Comparison of ENCODE assay signal across 28 mouse cellular contexts in genomic region chr13:9113735-9114134, GRCm38 (mm10). TPM values are rescaled to one million over a fixed set of nuclear protein-coding genes. Genes with fewer than 3 reads are reported as not detected.
DNase-seq lines count a peak whose midpoint lies in the region; ATAC-seq and TF ChIP-seq lines count a peak whose summit lies in the region.
"Had no signal": no experiment of that assay in that cellular context is flagged by ENCODE, and none has a peak within 500 bp of the region (broad histone marks: within the 10 kb centered on the region; RNA-seq: fewer than 3 reads in every experiment).

No protein-coding gene starts in this region.

- no peak overlapping the region for H3K4me3 ChIP-seq in intestine, postnatal 0 days (ENCODE audit: low read depth, low read length)
- no peak overlapping the region for H3K4me3 ChIP-seq in intestine, embryonic 16.5 days (ENCODE audit: low read length)
- H3K4me3 ChIP-seq in hindbrain, postnatal 0 days (ENCODE audit: low read length) = no peak overlapping the region
- H3K4me3 ChIP-seq: embryonic facial prominence, embryonic 10.5 days; embryonic facial prominence, embryonic 13.5 days; erythroblast, embryonic 14.5 days; forebrain, embryonic 12.5 days; forebrain, embryonic 15.5 days; heart, adult 2 months; heart, embryonic 10.5 days; heart, embryonic 13.5 days had no signal

- H3K36me3 ChIP-seq in intestine, postnatal 0 days (ENCODE audit: control insufficient read depth, insufficient read depth) = 0 out of 2 replicates have a peak, but pooled peaks cover 1% of the 10 kb centered on the region
- H3K36me3 ChIP-seq in intestine, embryonic 16.5 days (ENCODE audit: control insufficient read depth, insufficient read depth, low read length) = peaks cover 2% of the 10 kb centered on the region; the same call in 1 of the 2 replicates
- no peaks in the 10 kb centered on the region for H3K36me3 ChIP-seq in hindbrain, postnatal 0 days (ENCODE audit: insufficient read depth, low read length)
- H3K36me3 ChIP-seq: embryonic facial prominence, embryonic 13.5 days; forebrain, embryonic 12.5 days; forebrain, embryonic 15.5 days had no signal

- no peak overlapping the region for H3K4me2 ChIP-seq in intestine, postnatal 0 days (replicated peaks; ENCODE audit: low read depth)
- H3K4me2 ChIP-seq in intestine, embryonic 16.5 days (ENCODE audit: low read depth, low read length) = no peak overlapping the region
- no peak overlapping the region for H3K4me2 ChIP-seq in hindbrain, postnatal 0 days (ENCODE audit: low read depth, low read length)
- H3K4me2 ChIP-seq: embryonic facial prominence, embryonic 13.5 days; forebrain, embryonic 12.5 days; forebrain, embryonic 15.5 days; heart, embryonic 13.5 days; hindbrain, embryonic 14.5 days had no signal

- DNase-seq in 416B (ENCODE audit: low read depth) = peak; percentile 32
- DNase-seq in spleen, postnatal 36 days (ENCODE audit: low spot score in 2 of 2) = no peak
- no peak for DNase-seq in hindbrain, postnatal 0 days (ENCODE audit: low spot score)
- DNase-seq: adrenal gland, adult 8-10 months; adrenal gland, postnatal 25 days; cerebellum, adult 11-12 months; cerebellum, adult 8-10 months; cerebellum, postnatal 10 days; cerebellum, postnatal 36 days; embryo, embryonic 11 days; gastrocnemius, postnatal 10 days; gastrocnemius, postnatal 36 days; heart, adult 2 months; heart, postnatal 14 days; heart, postnatal 4 days had no signal

- no peak for TF ChIP-seq CTCF in intestine, postnatal 0 days (IDR thresholded peaks at IDR 0.05; ENCODE audit: low read depth)
- no peak for TF ChIP-seq CTCF in hindbrain, postnatal 0 days (IDR thresholded peaks at IDR 0.05; ENCODE audit: low read depth)

- WGBS in intestine, postnatal 0 days = 73% methylated on average over 3 of the region's 3 CpGs
- WGBS in intestine, embryonic 16.5 days = 89% methylated on average over 3 of the region's 3 CpGs
- WGBS in hindbrain, postnatal 0 days = 93% methylated on average over 3 of the region's 3 CpGs

- H3K9me3 ChIP-seq in intestine, postnatal 0 days (ENCODE audit: control insufficient read depth) = no peaks in the 10 kb centered on the region
- no peaks in the 10 kb centered on the region for H3K9me3 ChIP-seq in intestine, embryonic 16.5 days (ENCODE audit: control insufficient read depth, low read length)
- H3K9me3 ChIP-seq in hindbrain, postnatal 0 days (ENCODE audit: low read length) = no peaks in the 10 kb centered on the region
- H3K9me3 ChIP-seq: embryonic facial prominence, embryonic 10.5 days; embryonic facial prominence, embryonic 13.5 days; forebrain, embryonic 12.5 days; forebrain, embryonic 15.5 days; heart, embryonic 10.5 days; heart, embryonic 13.5 days had no signal

- H3K9ac ChIP-seq in intestine, postnatal 0 days (ENCODE audit: low read depth, low read length) = no peak overlapping the region
- H3K9ac ChIP-seq in intestine, embryonic 16.5 days (ENCODE audit: low read depth, low read length) = no peak overlapping the region
- H3K9ac ChIP-seq in hindbrain, postnatal 0 days (replicated peaks; ENCODE audit: low read length) = no peak overlapping the region
- H3K9ac ChIP-seq: embryonic facial prominence, embryonic 13.5 days; forebrain, embryonic 12.5 days; forebrain, embryonic 15.5 days; heart, embryonic 13.5 days; hindbrain, embryonic 14.5 days had no signal

- H3K27me3 ChIP-seq in intestine, postnatal 0 days (replicated peaks; ENCODE audit: control insufficient read depth, insufficient read depth, low read length) = no peaks in the 10 kb centered on the region
- H3K27me3 ChIP-seq in intestine, embryonic 16.5 days (replicated peaks; ENCODE audit: control insufficient read depth, insufficient read depth, low read length) = no peaks in the 10 kb centered on the region
- no peaks in the 10 kb centered on the region for H3K27me3 ChIP-seq in hindbrain, postnatal 0 days (ENCODE audit: insufficient read depth, low read length)
- H3K27me3 ChIP-seq: embryonic facial prominence, embryonic 13.5 days; forebrain, embryonic 12.5 days; forebrain, embryonic 15.5 days; heart, embryonic 13.5 days had no signal

- peak; percentile 85 for ATAC-seq in intestine, postnatal 0 days
- no peak for ATAC-seq in intestine, embryonic 16.5 days
- ATAC-seq in megakaryocyte progenitor cell, adult 5-6 weeks (replicated peaks; ENCODE audit: poor library complexity) = 0 out of 2 replicates have a peak, but pooled peaks have one; percentile 37
- no peak for ATAC-seq in hindbrain, postnatal 0 days
- ATAC-seq: activated CD4-positive, CD25-positive, alpha-beta regulatory T cell, adult 4 months; CD4-positive, CD25-positive, alpha-beta regulatory T cell, adult 4 months; forebrain, embryonic 15.5 days had no signal

- peak overlapping the region; percentile 62 for H3K27ac ChIP-seq in intestine, postnatal 0 days (ENCODE audit: low read depth, low read length)
- H3K27ac ChIP-seq in intestine, embryonic 16.5 days (ENCODE audit: low read length) = no peak overlapping the region
- no peak overlapping the region for H3K27ac ChIP-seq in hindbrain, postnatal 0 days
- H3K27ac ChIP-seq: embryonic facial prominence, embryonic 10.5 days; embryonic facial prominence, embryonic 13.5 days; forebrain, embryonic 12.5 days; forebrain, embryonic 15.5 days; heart, adult 2 months; heart, embryonic 10.5 days; heart, embryonic 13.5 days; hindbrain, embryonic 14.5 days had no signal

- H3K4me1 ChIP-seq in intestine, postnatal 0 days (replicated peaks; ENCODE audit: control insufficient read depth, insufficient read depth, low read length) = no peaks in the 10 kb centered on the region; the same call in 1 of the 2 replicates
- no peaks in the 10 kb centered on the region for H3K4me1 ChIP-seq in intestine, embryonic 16.5 days (ENCODE audit: control insufficient read depth, insufficient read depth, low read length)
- no peaks in the 10 kb centered on the region for H3K4me1 ChIP-seq in hindbrain, postnatal 0 days (ENCODE audit: insufficient read depth, low read length)
- H3K4me1 ChIP-seq: embryonic facial prominence, embryonic 10.5 days; embryonic facial prominence, embryonic 13.5 days; forebrain, embryonic 12.5 days; forebrain, embryonic 15.5 days had no signal

RNA-seq across cellular contexts. Expression of gene Larp4b, which starts 20.1 kb away (rescaled TPM):
- polyA plus RNA-seq in intestine, postnatal 0 days (2015; fragmentation: Nextera tagmentation; extraction: Ambion mirVana) = 32.5 and 35.8 TPM in 2 replicates
- polyA plus RNA-seq in intestine, embryonic 16.5 days (2015; fragmentation: Nextera tagmentation; extraction: Ambion mirVana) = 32.1 and 36.6 TPM in 2 replicates
- total RNA-seq in megakaryocyte progenitor cell, adult 5-6 weeks (2015) = 77.1 and 82.9 TPM in 2 replicates
- 73.3 and 90.9 TPM in 2 replicates for total RNA-seq in megakaryocyte progenitor cell, adult 5-6 weeks (2017)
- 57.8 and 64.1 TPM in 2 replicates for total RNA-seq in hindbrain, postnatal 0 days (2014; rRNA removed)
- polyA plus RNA-seq in hindbrain, postnatal 0 days (2015; fragmentation: Nextera tagmentation; extraction: Ambion mirVana) = 32.2 and 32.6 TPM in 2 replicates

Comparison
In these comparisons a context has a peak if more than half of its experiments do, and no peak if none do; other contexts are left out.
1. ATAC-seq: peak in intestine, postnatal 0 days (single experiment) and megakaryocyte progenitor cell, adult 5-6 weeks (single experiment); none in intestine, embryonic 16.5 days (single experiment) and hindbrain, postnatal 0 days (single experiment).